Mouse (Mus musculus): ENCODE measurements around the gene Arid3c.
"Not testable (repeated sequence)": the region's sequence is repeated elsewhere in the genome, so short reads cannot be mapped to it uniquely, and the experiment has no call there.

The Arid3c gene

GRCm38 (mm10) chr4:41705922-41706754, 24.8 kb downstream of the Arid3c start:
- DNase-seq (ENCODE audit: low spot score): no peak

GRCm38 (mm10) chr4:41704651-41705050, 26.3 kb downstream of the Arid3c start:
- no peak for DNase-seq (ENCODE audit: low spot score)

- DNase-seq (ENCODE audit: low spot score): not testable (repeated sequence)
Measured at GRCm38 (mm10) chr4:41702226-41702625, 28.7 kb downstream of the Arid3c start.

GRCm38 (mm10) chr4:41700224-41700623, 30.7 kb downstream of the Arid3c start:
- not testable (repeated sequence) for DNase-seq (ENCODE audit: low spot score)

GRCm38 (mm10) chr4:41699783-41700182, 31.2 kb downstream of the Arid3c start, which contains the start of gene Il11ra1:
Gene Il11ra1, plus strand, starts transcription at chr4:41699989.
- not testable (repeated sequence) for DNase-seq (ENCODE audit: low spot score)

GRCm38 (mm10) chr4:41698421-41699016, 32.4 kb downstream of the Arid3c start:
- DNase-seq (ENCODE audit: low spot score): not testable (repeated sequence)

- DNase-seq (ENCODE audit: low spot score): not testable (repeated sequence)
Measured at GRCm38 (mm10) chr4:41696930-41697841, 33.8 kb downstream of the Arid3c start, which contains the start of gene Cntfr. Gene Cntfr, minus strand, starts transcription at chr4:41697089.

- DNase-seq (ENCODE audit: low spot score): not testable (repeated sequence)
Measured at GRCm38 (mm10) chr4:41696452-41696851, 34.5 kb downstream of the Arid3c start.

GRCm38 (mm10) chr4:41695800-41696199, 35.1 kb downstream of the Arid3c start:
- DNase-seq (ENCODE audit: low spot score): not testable (repeated sequence)

GRCm38 (mm10) chr4:41693511-41693910, 37.4 kb downstream of the Arid3c start:
- not testable (repeated sequence) for DNase-seq (ENCODE audit: low spot score)

GRCm38 (mm10) chr4:41690014-41690413, 40.9 kb downstream of the Arid3c start:
- not testable (repeated sequence) for DNase-seq (ENCODE audit: low spot score)

- not testable (repeated sequence) for DNase-seq (ENCODE audit: low spot score)
Measured at GRCm38 (mm10) chr4:41688562-41688961, 42.4 kb downstream of the Arid3c start.

- not testable (repeated sequence) for DNase-seq (ENCODE audit: low spot score)
Measured at GRCm38 (mm10) chr4:41685882-41686492, 45.0 kb downstream of the Arid3c start.

- not testable (repeated sequence) for DNase-seq (ENCODE audit: low spot score)
Measured at GRCm38 (mm10) chr4:41684931-41685453, 46.0 kb downstream of the Arid3c start.

- DNase-seq (ENCODE audit: low spot score): not testable (repeated sequence)
Measured at GRCm38 (mm10) chr4:41684131-41684930, 46.6 kb downstream of the Arid3c start.

GRCm38 (mm10) chr4:41683303-41683702, 47.6 kb downstream of the Arid3c start:
- DNase-seq (ENCODE audit: low spot score): not testable (repeated sequence)

GRCm38 (mm10) chr4:41682789-41683188, 48.2 kb downstream of the Arid3c start:
- DNase-seq (ENCODE audit: low spot score): no peak

GRCm38 (mm10) chr4:41681947-41682346, 49.0 kb downstream of the Arid3c start:
- no peak for DNase-seq (ENCODE audit: low spot score)

GRCm38 (mm10) chr4:41681176-41681575, 49.8 kb downstream of the Arid3c start:
- no peak for DNase-seq (ENCODE audit: low spot score)

GRCm38 (mm10) chr4:41679291-41679690, 51.7 kb downstream of the Arid3c start:
- DNase-seq (ENCODE audit: low spot score): no peak

Data from adipocyte (in vitro differentiated cells).